Mouse (Mus musculus) heart, adult 2 months (tissue): ENCODE data around the gene Tex26. TPM values are rescaled to one million over a fixed set of nuclear protein-coding genes. Genes with fewer than 3 reads are reported as not detected.
A peak's percentile ranks its signal among the peaks of the same experiment; 100 is the strongest.

Experiments
- DNase-seq, 2 experiments: peaks; one replicate each; pipeline ENCODE4 v3.0.0; 2021
- H3K27ac ChIP-seq: fragments of 200-600 bp; 2 replicates; pipeline ENCODE4 v1.8.1; 2022
- H3K27me3 ChIP-seq: fragments of 200-500 bp; 2 replicates; pipeline ENCODE4 v1.6.1; 2012; ENCODE audit warnings: mild to moderate bottlenecking, low read length, inconsistent platforms, mixed read lengths; ENCODE audit not compliant: control insufficient read depth, insufficient read depth
- H3K36me3 ChIP-seq: fragments of 200-500 bp; 2 replicates; pipeline ENCODE4 v1.6.1; 2012; ENCODE audit warnings: low read length, inconsistent platforms; ENCODE audit not compliant: control insufficient read depth, insufficient read depth
- H3K4me1 ChIP-seq: fragments of 200-500 bp; 2 replicates; pipeline ENCODE4 v1.6.1; 2011; ENCODE audit warnings: low read length; ENCODE audit not compliant: control insufficient read depth, insufficient read depth
- H3K4me3 ChIP-seq: fragments of 200-600 bp; 2 replicates; pipeline ENCODE4 v1.8.1; 2022
- H3K79me2 ChIP-seq: fragments of 200-500 bp; replicated peaks from 2 replicates; pipeline ENCODE4 v1.6.1; 2012; ENCODE audit warnings: mild to moderate bottlenecking, inconsistent platforms, low read length, moderate library complexity, mixed read lengths; ENCODE audit not compliant: control insufficient read depth, insufficient read depth
- H3K9ac ChIP-seq: fragments of 200-500 bp; 2 replicates; pipeline ENCODE4 v1.6.1; 2012; ENCODE audit warnings: low read depth, mild to moderate bottlenecking, control low read depth, inconsistent platforms, low read length, mixed read lengths
- CTCF ChIP-seq: fragments of 200-600 bp; IDR thresholded peaks from 2 replicates; pipeline ENCODE4 v1.8.1; 2022; ENCODE audit warnings: antibody characterized with exemption, mild to moderate bottlenecking, moderate library complexity
- EP300 ChIP-seq: fragments of 200-500 bp; IDR thresholded peaks from 2 replicates; pipeline ENCODE4 v1.6.1; 2011; ENCODE audit warnings: low read depth, low read length, control low read depth; ENCODE audit not compliant: insufficient read depth
- POLR2A ChIP-seq: fragments of 200-500 bp; IDR thresholded peaks from 2 replicates; pipeline ENCODE4 v1.6.1; 2011; ENCODE audit warnings: mild to moderate bottlenecking, low read depth, low read length, control low read depth; ENCODE audit not compliant: insufficient read depth
- WGBS: fragments of 180-500 bp; shearing (Covaris S2); methylation state at CpG from one replicate; pipeline ENCODE4 v1.1.7; 2018; 5-methylcytosine and 5-hydroxymethylcytosine counted together
- intact Hi-C: fragments of 180-260 bp; cut with DNase I; formaldehyde crosslinking; loops from one replicate; pipeline ENCODE4 v1.15.1; 2025
- polyA plus RNA-seq: library from polyadenylated mRNA; depleted of rRNA; stranded (reverse); fragments of >200 nt; gene quantifications from 2 replicates; pipeline ENCODE4 v1.2.3, GENCODE M21; 2012
- total RNA-seq, 2 experiments: library from RNA; stranded (reverse); gene quantifications; 2 replicates each; pipeline ENCODE4 v1.2.3; 2021

Tex26 gene
- total and polyA plus RNA-seq, 3 experiments = not detected

DNA sequence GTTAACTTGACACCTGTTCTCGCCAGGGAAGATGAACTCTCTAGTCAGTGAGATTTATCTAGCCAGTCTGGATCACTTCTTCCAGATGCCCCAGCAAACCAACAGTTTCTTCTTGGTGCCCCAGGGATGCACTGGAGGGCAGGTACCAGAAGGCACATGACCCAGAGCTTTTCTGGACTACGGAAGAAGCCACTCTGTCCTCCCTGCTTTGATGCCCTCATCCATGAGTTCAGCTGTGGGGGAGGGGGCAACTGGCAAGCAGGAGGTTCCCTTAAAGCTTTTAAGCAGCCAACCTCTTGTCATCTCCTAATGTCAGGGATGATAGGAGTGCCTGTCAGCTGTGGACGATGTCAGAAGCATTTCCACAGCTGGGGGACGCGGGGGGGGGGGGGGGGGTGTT is 25.8 kb downstream of the Tex26 start:
- DNase-seq = no peak
- intact Hi-C loops = no loop called here
- WGBS = 39% methylated on average over 5 of the region's 5 CpGs
- TF ChIP-seq CTCF (no peak), EP300 (no peak), POLR2A (no peak)
- Histone ChIP-seq H3K9ac (no peak overlapping the region), H3K4me1 (no peaks in the 10 kb centered on the region), H3K27me3 (no peaks in the 10 kb centered on the region), H3K79me2 (no peaks in the 10 kb centered on the region), H3K36me3 (no peaks in the 10 kb centered on the region), H3K4me3 (no peak overlapping the region), H3K27ac (no peak overlapping the region)

DNA sequence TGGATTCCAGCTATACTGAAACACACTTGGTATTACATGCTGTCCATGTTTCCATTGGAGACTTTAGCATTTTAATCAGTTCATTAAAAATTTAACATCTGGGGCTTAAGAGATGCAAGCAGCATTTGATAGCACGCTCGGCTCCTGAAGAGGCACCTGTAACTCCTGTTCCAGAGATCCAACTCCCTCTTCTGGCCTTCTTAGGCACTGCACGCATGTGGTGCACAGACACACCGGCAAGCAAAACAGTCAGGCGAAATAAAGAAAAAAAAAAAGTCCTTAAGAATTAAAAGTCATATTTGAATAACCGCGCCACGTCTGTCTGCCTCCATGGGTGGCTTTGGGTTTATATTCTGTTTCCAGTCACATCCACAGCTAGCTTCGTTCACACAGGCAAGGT is 34.7 kb downstream of the Tex26 start:
- Histone ChIP-seq H3K4me3 (no peak overlapping the region), H3K27ac (no peak overlapping the region), H3K79me2 (no peaks in the 10 kb centered on the region), H3K27me3 (no peaks in the 10 kb centered on the region), H3K36me3 (no peaks in the 10 kb centered on the region), H3K9ac (no peak overlapping the region), H3K4me1 (no peaks in the 10 kb centered on the region)
- WGBS = 94% methylated on average over 9 of the region's 9 CpGs
- TF ChIP-seq POLR2A (no peak), CTCF (no peak), EP300 (no peak)
- intact Hi-C loops = no loop called here
- no peak for DNase-seq

DNA sequence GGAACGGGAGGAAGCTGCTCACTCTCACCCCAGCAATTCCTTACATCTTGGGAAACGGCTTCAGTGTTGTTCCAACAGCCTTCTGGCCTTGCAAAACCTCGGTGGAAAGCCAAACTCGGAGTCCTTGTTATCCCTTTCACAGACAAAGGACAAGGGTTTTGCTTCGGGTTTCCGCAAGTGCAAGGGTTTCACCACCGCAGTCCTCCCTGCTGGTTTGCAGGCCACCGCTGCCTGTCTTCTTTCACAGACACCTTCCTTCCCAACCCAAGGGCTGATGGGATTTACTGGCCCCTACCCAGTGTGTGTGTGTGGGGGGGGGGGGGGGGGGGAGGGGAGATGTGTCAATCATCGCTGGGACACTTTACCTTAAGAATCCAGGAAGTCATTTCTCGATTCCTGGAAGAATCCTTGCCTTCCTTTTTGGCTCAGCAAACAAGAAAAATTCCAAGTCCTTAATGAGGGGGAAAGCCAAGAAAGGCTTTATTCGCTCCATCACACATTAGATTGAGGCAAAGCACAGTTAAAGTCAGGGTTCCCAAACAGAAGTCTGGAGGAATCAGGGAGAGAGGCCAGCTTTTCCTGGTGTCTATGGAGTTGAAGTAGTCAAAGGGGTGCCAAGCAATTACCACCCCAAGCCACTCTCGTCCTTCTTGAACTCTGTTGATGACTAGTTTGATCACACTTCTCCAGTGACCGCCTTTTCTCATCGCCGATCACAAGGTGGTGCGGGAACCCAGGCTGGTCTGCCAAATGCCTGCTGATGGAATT is 35.4 kb downstream of the Tex26 start:
- Histone ChIP-seq H3K27me3 (no peaks in the 10 kb centered on the region), H3K4me3 (no peak overlapping the region), H3K9ac (no peak overlapping the region), H3K36me3 (no peaks in the 10 kb centered on the region), H3K79me2 (no peaks in the 10 kb centered on the region), H3K4me1 (no peaks in the 10 kb centered on the region), H3K27ac (no peak overlapping the region)
- no peak for TF ChIP-seq POLR2A
- TF ChIP-seq EP300 = no peak
- no peak for TF ChIP-seq CTCF
- intact Hi-C loops = no loop called here
- WGBS = 89% methylated on average over 16 of the region's 16 CpGs
- DNase-seq = no peak

DNA sequence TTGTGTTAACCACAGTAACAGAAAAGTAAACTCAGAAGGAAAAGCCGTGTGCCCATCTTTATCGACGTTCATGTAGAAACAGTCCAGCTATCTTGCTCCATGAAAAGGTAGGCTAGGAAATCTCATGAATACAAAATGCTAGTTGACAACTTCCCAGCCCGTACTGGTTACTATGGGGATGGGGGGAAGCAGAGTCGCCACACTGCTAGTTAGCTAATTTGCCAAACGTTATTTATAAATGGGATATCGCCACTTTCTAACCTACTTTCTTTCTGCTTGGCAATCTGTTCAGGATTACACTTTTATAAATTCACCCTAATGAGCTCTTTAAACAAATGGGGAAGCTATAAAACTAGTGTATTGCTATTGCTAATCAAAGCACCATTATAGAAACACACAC is 42.5 kb downstream of the Tex26 start:
- Histone ChIP-seq H3K4me3 (no peak overlapping the region), H3K9ac (no peak overlapping the region), H3K27ac (no peak overlapping the region), H3K4me1 (no peaks in the 10 kb centered on the region), H3K79me2 (no peaks in the 10 kb centered on the region), H3K36me3 (no peaks in the 10 kb centered on the region), H3K27me3 (no peaks in the 10 kb centered on the region)
- intact Hi-C loops = loop anchor here (2.0 kb wide), 1 partner anchor 43 kb away; no protein-coding TSS in a partner anchor
- no peak for DNase-seq
- 91% methylated on average over 7 of the region's 7 CpGs for WGBS
- TF ChIP-seq POLR2A = no peak
- no peak for TF ChIP-seq CTCF
- TF ChIP-seq EP300 = no peak

DNA sequence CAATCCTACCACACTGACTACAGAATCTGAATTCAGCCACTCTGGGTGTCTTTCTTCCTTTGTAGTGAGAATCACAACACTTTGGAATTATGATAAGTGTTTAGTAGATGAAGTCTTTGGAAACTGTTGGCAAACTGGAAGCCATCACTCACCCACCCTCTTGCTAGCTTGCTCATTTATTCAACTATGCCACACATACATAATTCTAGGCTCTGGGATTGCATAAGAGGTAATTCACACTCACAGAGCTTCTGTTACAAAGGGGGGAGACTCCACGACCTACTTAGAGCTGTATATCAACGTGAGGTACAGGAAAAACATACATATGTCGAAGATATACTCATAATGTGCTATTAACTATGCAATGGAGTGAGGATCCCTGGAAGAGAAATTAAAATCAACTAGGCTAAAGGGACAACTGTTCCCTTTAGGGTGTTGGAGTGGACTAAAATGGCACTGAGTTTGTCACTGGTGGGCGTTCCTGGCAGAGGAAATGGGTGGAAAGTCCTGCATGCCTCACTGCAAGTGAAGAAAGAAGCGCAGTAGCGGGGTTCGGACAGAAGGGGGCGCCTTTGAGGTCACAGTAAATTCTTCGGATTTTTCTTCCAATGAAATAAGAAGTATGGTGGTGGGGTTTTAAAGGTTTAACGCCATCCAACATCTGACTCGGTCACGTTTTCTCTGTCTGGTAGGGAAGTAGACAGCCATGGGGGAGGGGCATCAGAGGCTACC is 44.0 kb downstream of the Tex26 start:
- Histone ChIP-seq H3K4me3 (no peak overlapping the region), H3K27me3 (no peaks in the 10 kb centered on the region), H3K36me3 (no peaks in the 10 kb centered on the region), H3K9ac (no peak overlapping the region), H3K79me2 (no peaks in the 10 kb centered on the region), H3K27ac (no peak overlapping the region), H3K4me1 (no peaks in the 10 kb centered on the region)
- intact Hi-C loops = loop anchor here (2.0 kb wide), 1 partner anchor 41 kb away; no protein-coding TSS in a partner anchor
- no peak for TF ChIP-seq POLR2A
- TF ChIP-seq EP300 = no peak
- TF ChIP-seq CTCF = peak; percentile 65
- no peak for DNase-seq
- WGBS = 55% methylated on average over 12 of the region's 12 CpGs

DNA sequence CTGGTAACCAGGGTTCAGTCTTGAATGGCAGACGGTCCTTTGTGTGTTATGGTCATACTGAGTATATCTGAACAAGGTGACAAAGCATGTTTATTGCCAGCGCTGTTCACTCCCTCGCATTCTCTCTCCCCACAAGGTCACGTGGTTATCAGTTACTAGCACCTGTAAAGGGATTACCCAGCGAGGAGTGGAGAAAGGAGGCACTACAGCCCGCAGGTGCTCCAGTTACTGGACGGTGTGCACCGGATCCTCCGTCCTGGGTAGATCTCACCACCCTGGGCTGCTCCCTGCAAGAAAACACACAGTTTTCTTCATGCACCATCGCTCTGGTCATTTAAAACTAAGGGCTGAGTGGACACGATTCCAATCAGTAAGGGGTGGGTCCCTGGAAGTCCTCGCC is 44.8 kb downstream of the Tex26 start:
- Histone ChIP-seq H3K4me3 (no peak overlapping the region), H3K36me3 (no peaks in the 10 kb centered on the region), H3K27me3 (no peaks in the 10 kb centered on the region), H3K79me2 (no peaks in the 10 kb centered on the region), H3K9ac (no peak overlapping the region), H3K27ac (no peak overlapping the region), H3K4me1 (no peaks in the 10 kb centered on the region)
- TF ChIP-seq CTCF = no peak
- no peak for TF ChIP-seq EP300
- TF ChIP-seq POLR2A = no peak
- intact Hi-C loops = no loop called here
- DNase-seq = no peak
- 65% methylated on average over 12 of the region's 12 CpGs for WGBS
